Mouse (Mus musculus) cerebellum, adult 2 months (tissue): ENCODE measurements at regions not wholly inside any gene's neighbourhood (a gene's known extent, or its start where the extent isn't known, plus 50 kb on each side); places are given as distances from the start of the nearest gene placed in this dataset.

Experiments used
- DNase-seq, 2 experiments: peaks; one replicate each; pipeline ENCODE4 v3.0.0; 2021
- H3K27ac ChIP-seq: fragments of 200-500 bp; 2 replicates; pipeline ENCODE4 v1.5.1; 2012; ENCODE audit warnings: low read length, control low read depth, inconsistent platforms; ENCODE audit not compliant: insufficient read depth
- H3K27me3 ChIP-seq: fragments of 200-500 bp; 2 replicates; pipeline ENCODE4 v1.6.1; 2012; ENCODE audit warnings: inconsistent platforms, mild to moderate bottlenecking, low read length, moderate library complexity; ENCODE audit not compliant: control insufficient read depth, insufficient read depth
- H3K4me1 ChIP-seq: fragments of 200-500 bp; 2 replicates; pipeline ENCODE4 v1.6.1; 2011; ENCODE audit warnings: low read length; ENCODE audit not compliant: control insufficient read depth, insufficient read depth
- H3K4me3 ChIP-seq: fragments of 200-500 bp; replicated peaks from 2 replicates; pipeline ENCODE3; 2011; ENCODE audit warnings: mild to moderate bottlenecking, low read depth, low read length, control low read depth; ENCODE audit not compliant: insufficient read depth
- CTCF ChIP-seq: fragments of 200-500 bp; IDR thresholded peaks from 2 replicates; pipeline ENCODE4 v1.5.1; 2011; ENCODE audit warnings: low read depth, mild to moderate bottlenecking, control low read depth, low read length, moderate library complexity, borderline replicate concordance; ENCODE audit not compliant: insufficient read depth
- POLR2A ChIP-seq: fragments of 200-500 bp; IDR thresholded peaks from 2 replicates; pipeline ENCODE4 v1.6.1; 2011; ENCODE audit warnings: low read length, control low read depth, borderline replicate concordance; ENCODE audit not compliant: insufficient read depth
- WGBS: fragments of 180-500 bp; shearing (Covaris S2); methylation state at CpG from one replicate; pipeline ENCODE4 v1.1.7; 2018; 5-methylcytosine and 5-hydroxymethylcytosine counted together

- Histone ChIP-seq H3K27me3 (no peaks in the 10 kb centered on the region), H3K4me3 (no peak overlapping the region), H3K4me1 (no peaks in the 10 kb centered on the region), H3K27ac (no peak overlapping the region)
- TF ChIP-seq POLR2A = no peak
- no peak for TF ChIP-seq CTCF
- DNase-seq = peak; percentile 12 to 16
- 30% methylated on average over 4 of the region's 4 CpGs for WGBS
Measured at GRCm38 (mm10) chr17:92077041-92077440, 984.2 kb upstream of the Nrxn1 start.
